Mouse (Mus musculus) heart, postnatal 4 days (tissue): ENCODE data around the gene Dusp11. TPM values are rescaled to one million over a fixed set of nuclear protein-coding genes. Genes with fewer than 3 reads are reported as not detected.
A peak's percentile ranks its signal among the peaks of the same experiment; 100 is the strongest.
"Not testable (repeated sequence)": the region's sequence is repeated elsewhere in the genome, so short reads cannot be mapped to it uniquely, and the experiment has no call there.

ENCODE experiments used
- DNase-seq: peaks from one replicate; pipeline ENCODE4 v3.0.0; 2021
- total RNA-seq, 2 experiments: library from RNA; stranded (reverse); gene quantifications; 2 replicates each; pipeline ENCODE4 v1.2.3; 2021

The Dusp11 gene
- total RNA-seq, 2 experiments from 2014 or later, result 60.0 to 69.6 TPM

DNA sequence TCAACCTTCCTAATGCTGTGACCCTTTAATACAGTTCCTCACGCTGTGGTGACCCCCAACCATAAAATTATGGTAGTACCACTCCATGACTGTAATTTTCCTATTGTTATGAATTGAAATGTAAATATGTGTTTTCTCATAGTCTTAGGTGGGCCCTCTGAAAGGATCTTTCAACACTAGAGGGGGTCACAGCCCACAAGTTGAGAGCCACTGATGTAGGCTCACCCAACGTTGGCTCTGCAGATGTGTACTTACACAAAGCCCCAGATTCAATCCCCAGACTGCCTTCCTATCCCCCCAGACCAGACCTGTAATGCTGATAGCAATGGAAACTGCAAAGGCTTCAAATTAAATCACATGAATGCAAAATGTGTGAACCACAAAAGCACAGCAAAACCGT lies 25.8 kb downstream of the Dusp11 start:
- DNase-seq, result no peak

GRCm38 (mm10) chr6:85934047-85934446 lies 27.4 kb downstream of the Dusp11 start:
- no peak for DNase-seq

GRCm38 (mm10) chr6:85929312-85929711 lies 32.2 kb downstream of the Dusp11 start:
- DNase-seq, result no peak

- DNase-seq, result no peak
These were observed 33.7 kb downstream of the Dusp11 start for GRCm38 (mm10) chr6:85927476-85928464.

DNA sequence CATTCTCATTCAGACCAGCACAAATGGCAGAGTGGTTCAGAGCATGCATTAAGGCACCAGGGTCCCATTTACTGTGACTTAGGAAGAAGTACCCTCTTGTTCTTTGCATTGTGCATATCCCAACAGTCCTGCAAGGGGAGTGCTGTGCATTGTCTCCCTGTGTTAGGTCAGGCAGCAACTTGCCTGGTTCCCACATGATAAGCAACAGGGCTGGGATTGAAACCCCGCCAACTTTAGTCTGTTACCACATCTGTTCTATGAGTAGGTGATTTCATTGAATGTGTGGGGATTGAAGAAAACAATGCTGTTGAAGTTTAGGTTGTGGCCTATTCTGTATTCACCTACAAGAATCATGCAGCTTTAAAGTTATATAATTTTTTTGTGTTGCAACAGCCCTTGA lies 34.8 kb downstream of the Dusp11 start:
- DNase-seq, result no peak

- DNase-seq, result no peak
These were observed 37.8 kb downstream of the Dusp11 start for GRCm38 (mm10) chr6:85923643-85924042.

DNA sequence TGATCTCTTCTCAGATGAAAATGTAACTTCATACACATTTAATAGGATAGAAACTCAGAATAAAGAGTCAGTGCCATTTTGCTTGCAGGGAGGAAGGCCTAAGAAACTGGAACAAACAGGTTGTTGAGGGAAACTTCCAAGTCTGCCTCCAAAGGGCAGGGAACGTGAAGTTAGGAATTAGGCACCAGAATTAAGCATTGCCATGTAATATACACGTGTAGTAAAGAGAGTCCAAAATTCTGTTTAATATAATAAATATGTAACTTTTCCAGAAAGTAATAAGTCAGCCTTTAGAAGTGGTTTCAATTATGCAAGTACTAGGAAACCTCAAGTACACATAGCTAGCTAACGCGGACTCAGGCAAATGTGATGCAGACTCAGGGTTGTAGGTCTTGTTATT lies 42.1 kb downstream of the Dusp11 start:
- no peak for DNase-seq

- DNase-seq, result not testable (repeated sequence)
These were observed 43.1 kb downstream of the Dusp11 start for GRCm38 (mm10) chr6:85918341-85918740.

- DNase-seq, result no peak
These were observed 44.9 kb downstream of the Dusp11 start for GRCm38 (mm10) chr6:85916596-85916995.

- DNase-seq, result peak; percentile 89
These were observed 45.6 kb downstream of the Dusp11 start, which contains the start of gene Nat8f1 for GRCm38 (mm10) chr6:85915539-85916513. Gene Nat8f1, minus strand, starts transcription at chr6:85915687.

- no peak for DNase-seq
These were observed 46.3 kb downstream of the Dusp11 start for GRCm38 (mm10) chr6:85915141-85915538.

DNA sequence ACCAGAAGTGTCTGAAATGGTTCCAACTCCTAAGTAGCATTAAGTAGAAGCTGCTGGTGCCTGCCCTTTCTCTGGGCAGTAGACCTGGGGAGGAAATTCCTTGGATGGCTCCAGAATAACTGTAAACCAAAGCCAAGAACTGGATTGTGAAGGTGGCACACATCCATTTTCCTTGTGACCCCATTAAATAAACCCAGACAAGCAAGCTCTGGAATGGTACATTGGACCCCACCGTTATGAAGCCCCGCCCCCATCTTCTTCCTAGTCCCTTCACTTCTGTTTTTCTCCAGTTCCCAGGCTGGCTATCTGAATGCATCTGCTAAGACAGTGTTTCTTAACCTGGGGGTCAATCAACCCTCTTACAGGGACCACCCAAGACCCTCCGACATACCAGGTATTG lies 49.9 kb downstream of the Dusp11 start, which contains the start of gene Tprkb:
Gene Tprkb (plus strand): TSS at position 279 of the 400 bp plus-strand sequence.
- DNase-seq, result no peak

GRCm38 (mm10) chr6:85909704-85910103 lies 51.8 kb downstream of the Dusp11 start:
- DNase-seq, result no peak

GRCm38 (mm10) chr6:85908341-85908740 lies 53.1 kb downstream of the Dusp11 start:
- no peak for DNase-seq

DNA sequence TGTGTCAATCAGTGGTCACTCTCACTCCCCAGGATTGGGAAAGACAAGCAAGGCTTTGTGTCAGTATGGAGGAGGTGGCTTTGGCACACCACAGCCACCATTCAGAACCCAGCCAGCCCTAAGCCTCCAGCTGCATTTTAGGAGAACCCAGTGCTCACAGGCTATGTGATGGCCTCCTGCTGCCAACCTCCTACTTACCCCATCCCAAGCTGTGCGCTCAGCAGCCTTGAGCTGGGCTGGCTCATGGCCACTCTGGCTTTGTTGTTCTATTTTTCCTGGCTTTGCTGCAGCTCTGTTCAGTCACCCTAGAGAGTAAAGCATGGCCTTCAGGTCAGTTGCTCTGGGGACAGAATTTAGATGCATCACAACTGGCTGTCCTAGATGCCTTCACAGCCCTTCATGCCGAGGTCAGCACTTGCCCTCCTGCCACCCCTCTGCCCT lies 54.5 kb downstream of the Dusp11 start:
- peak; percentile 23 for DNase-seq

DNA sequence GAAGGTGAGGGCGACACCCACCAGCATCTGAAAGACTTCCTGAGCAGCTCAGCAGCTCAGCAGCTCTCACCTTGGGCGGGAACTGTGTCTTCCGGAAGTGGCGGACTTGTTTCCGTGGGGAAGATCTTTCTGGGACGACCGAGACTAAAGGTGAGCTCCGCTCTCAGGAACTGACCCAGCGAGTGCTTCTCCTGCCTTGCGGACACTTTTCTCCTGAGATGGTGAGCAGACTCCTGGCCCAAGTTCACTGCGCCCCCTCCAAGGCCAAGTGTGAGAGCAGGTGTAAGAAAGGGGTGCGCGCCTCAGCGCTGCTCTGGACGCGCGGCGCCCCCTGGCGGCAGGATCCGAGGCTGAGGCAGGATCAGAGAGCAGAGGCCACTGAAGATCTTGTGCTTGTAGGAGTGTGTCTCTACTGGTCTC lies 56.8 kb downstream of the Dusp11 start, which contains the start of gene Nat8f4:
Gene Nat8f4 (minus strand): TSS at position 243 of the 420 bp plus-strand sequence.
- peak; percentile 82 for DNase-seq

- no peak for DNase-seq
These were observed 59.2 kb downstream of the Dusp11 start for GRCm38 (mm10) chr6:85902303-85902702.

DNA sequence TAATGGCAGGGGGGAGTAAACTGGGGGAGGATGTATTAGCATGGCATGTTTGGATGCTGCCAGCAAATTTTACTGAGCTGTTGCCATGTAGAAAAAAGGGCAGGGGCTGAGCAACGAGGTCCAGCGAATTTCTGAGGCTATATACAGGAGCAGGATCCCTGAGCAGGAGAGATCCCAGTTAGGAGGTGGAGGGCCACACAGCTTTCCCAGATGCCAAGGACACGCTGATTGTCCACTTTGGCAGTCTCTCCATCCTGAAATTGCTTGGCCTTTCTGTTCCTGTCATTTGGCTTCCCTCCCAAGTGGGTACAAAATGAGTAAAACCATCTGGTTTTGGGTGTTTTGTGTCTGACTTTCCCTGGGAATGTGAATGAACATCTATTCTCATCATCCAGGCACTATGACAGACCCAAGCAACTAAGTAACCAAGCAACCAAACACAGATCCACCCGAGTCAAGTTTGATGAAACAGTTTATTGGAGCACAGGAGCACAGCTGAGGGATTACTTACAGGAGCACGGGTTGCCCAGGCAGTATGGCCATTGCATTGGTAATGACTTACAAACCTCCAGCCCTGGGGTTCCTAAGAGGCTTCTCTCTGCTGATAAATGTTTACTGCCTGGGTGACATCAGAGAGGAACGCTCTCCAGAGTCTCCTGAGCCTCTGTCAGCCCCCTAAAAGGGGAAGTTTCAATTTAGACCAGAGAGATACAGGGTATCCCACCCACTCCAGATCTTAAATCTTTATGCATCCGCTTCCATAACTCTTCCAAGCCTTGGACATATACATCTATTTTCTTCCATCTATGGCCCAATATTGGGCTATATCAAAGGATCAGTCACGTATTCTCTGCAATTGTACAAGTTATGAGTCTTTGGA lies 62.6 kb downstream of the Dusp11 start:
- not testable (repeated sequence) for DNase-seq

DNA sequence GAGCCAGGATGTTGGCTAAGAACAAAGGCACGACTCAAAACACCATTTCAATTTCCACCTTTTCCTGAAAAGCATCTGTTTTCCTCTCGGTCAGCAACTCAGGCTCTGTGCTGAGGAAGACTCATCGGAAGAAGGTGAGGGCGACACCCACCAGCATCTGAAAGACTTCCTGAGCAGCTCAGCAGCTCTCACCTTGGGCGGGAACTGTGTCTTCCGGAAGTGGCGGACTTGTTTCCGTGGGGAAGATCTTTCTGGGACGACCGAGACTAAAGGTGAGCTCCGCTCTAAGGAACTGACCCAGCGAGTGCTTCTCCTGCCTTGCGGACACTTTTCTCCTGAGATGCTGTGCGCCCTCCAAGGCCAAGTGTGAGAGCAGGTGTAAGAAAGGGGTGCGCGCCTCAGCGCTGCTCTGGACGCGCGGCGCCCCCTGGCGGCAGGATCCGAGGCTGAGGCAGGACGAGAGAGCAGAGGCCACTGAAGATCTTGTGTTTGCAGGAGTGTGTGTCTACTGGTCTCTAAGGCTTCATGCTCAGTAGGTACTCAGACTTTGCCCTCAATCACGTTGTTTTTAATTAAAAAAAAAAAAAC lies 66.3 kb downstream of the Dusp11 start:
- DNase-seq, result peak; percentile 24
